Mouse (Mus musculus) lung, postnatal 14 days (tissue): ENCODE results near the gene Dab1.

Experiments
- DNase-seq: peaks from one replicate; pipeline ENCODE4 v3.0.0; 2021

The Dab1 gene

DNA sequence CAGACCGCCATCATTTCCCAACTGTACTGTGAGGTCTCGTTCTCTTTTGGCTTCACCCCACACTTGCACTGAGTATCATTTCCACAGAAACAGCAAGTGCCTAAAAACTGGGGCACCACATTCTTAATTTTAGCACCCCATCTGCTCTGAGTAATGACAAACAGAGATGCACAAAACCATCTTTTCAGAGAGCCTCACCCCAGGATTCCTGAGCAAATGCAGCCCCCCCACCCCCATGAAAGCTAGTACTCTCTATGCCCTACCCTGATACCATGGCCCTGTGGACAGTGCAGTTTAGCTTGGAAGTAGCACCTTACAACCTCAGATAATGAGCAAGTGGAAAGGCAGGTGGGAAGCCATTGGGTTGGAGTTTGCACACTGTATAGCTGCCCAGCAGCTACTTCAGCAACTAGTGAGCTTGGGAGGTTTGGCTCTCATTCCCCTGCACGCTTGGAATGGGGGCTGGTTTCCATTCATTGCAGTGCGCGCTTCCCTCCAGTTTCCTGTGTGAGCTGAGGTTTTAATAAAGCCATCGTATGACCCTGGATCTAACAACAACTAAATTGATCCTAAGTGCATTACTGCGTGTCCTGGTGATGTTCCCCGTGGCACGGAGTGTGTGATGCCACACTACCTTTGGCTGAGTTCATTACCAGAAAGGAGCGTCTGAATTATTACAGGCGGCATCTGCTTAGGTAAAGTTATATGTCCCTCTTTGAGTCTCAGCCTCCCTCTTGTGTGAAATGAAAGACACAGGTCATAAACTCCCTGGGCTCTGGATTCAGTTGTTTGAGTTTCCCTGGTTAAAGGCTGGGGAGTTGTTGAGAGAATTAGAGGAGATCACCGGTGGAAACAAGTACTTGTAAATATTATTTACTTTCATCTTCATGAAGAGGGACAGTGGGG, 842.2 kb downstream of the Dab1 start:
- DNase-seq: no peak

DNA sequence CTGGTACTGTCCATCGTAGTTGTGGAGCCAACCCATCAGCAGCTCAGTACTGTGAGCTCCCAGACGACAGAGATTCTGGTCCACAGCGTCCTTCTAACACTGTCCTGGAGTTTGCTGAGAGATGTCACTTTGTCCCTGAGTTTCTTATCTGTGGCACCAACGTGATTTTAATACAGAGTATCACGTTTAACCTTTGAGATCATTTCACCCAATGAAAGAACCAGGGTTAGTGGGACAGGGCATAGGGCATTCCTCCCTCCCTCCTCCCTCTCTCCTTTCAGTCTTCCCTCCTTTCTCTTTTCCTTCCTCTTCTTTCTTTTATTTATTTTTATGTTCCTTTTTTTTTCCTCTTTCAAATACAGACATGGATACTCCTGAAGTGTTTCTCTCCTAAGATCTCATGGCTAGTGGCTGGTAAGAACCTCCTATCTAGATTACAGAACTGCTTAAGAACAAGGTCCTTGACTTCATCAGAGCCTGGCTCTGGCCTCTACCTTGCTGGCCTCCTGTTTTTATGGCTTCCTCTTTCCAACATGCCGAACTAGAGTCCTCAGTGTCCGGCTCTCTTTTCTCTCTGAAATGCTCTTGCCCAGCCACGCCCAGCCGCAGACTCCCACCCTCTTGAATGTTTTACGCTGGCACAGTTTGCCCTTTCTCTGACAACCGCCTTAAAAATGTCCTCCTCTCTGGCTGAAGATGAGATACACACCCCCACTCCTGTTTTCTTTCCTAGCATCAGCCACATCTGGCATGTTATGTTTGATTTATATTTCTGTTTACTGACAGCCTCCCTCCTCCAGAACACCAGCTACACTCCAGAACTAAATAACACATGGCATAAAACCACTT, 844.0 kb downstream of the Dab1 start:
- DNase-seq: no peak

DNA sequence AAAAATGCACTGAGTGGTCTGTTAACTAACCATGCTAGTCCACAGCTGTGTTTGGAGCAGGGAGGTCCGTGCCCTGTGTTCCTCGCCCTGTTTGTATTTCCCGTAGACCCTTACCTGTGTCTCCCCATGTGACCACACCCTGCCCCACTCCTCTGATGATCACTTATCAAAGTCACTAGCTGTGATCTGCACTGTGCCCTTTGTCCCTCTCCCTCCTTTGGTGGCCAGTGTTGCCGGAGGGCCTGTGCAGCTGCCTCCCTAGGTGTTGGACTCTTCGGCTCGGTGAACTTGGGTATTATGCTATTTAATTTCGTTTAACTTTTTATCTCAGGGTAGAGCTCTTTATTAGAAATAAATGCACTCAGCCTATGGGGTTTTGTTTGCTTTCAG, 844.6 kb downstream of the Dab1 start:
- no peak for DNase-seq

DNA sequence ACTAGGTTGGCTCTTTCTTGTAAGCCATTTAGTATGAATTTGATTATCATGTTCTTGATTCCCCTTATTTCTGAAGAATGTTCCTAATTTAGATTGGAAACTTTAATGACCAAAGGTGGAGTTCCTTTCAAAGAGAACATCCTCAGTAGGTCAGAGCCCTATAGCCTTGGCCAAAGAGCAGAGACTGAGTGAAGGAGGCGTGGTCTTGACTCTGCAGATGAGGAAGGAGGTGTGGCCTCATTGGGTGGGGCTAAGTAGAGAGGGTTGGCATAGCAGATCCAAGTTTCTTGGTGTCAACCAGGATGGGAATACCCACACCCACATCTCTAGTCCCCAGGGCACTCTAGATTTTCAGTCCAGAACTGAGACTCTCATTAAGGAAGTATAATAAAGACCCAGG, 846.4 kb downstream of the Dab1 start:
- DNase-seq: no peak

DNA sequence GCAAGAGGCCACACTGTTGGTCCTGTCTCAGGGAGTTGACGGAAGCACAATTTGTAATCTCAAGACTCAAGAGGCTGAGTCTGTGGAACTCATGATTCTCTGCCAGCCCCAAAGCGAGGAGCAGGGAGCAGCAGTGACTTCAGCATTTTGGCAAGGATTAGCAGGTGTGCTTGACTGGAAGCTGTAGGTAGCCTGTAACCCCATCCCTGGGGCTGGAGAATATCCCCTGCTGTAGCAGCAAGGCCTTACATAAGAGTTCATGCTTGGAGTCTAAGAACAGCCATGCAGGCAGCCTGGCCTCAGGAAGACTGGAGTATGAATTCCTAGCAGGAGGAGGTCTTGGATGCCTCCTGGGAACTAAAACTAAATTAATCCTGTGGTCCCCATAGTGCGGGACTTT, 849.5 kb downstream of the Dab1 start:
- DNase-seq: no peak

DNA sequence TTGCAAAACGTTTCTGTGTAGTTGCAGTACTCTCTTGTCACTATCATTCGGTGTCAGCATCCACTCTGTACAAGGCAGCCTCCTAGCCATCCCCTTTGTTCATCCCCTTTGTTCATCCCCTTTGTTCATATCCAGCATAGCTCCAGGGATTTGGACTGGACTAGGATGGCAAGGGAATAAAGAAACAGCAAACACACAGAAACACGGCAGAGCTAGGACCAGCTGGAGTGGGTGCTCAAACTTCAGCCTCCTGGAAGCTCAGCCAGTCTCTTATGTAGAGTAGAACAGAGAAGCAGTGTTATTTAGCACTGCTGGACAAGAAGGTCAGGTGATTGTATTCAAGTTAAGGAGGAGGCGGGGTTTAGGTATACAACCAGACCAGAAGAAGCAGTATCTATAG, 853.8 kb downstream of the Dab1 start:
- DNase-seq: no peak

DNA sequence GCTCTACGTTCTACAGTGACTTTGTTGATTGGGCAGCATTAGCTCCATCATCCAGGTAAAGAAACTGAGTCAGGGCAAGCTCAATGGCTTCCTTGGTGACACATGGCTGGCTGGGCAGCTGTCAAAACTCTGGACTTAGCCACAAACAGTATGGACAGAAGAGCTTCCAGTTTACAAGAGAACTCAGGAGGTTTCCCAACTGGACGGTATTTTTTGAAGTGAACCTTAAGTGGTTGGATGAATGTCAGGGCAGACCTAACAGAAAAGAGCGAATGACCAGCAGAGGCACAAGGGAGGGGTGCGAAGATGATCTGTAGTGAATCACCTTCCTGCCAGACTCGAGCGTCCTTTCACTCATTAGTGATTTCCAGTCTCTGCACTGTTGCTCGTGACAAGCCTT, 857.7 kb downstream of the Dab1 start:
- no peak for DNase-seq

DNA sequence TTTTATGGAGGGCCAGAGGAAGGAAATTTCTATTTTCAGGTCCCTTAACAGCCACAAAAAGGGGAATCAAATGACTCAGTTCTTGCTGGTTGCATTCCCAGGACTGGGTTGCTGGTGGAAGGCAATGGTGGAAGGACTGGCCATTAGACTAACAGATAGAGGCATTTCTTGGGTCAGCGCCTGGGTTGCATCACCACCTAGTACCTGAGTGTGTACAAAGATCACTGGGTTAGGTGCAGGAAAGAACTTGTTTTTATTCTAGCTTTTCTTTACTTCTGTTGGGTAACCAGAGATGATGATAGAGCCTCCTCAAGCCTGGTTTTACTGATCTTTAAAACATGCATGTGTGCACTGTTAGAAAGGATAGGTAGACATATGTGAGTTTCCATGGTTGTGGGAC, 864.8 kb downstream of the Dab1 start:
- no peak for DNase-seq

DNA sequence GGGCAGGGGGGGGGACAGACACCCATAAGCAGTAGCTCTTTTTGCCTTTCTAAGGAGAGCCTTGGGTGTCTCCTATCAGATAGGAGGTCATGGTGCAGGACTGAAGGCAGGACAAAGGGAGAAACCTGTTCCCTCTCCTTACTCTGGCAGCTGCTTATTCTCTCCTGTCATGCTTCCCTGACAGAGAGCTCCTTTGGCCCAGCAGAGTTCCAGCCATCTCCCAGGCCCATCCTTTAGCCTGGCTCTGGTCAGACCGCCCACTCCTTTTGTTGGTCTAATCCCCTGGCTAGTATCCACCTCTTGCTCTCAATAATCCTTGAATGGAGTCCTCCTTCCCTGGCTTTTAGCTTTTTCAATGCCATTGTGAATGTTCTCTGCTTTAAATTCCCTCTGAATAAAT, 878.1 kb downstream of the Dab1 start:
- DNase-seq: no peak

DNA sequence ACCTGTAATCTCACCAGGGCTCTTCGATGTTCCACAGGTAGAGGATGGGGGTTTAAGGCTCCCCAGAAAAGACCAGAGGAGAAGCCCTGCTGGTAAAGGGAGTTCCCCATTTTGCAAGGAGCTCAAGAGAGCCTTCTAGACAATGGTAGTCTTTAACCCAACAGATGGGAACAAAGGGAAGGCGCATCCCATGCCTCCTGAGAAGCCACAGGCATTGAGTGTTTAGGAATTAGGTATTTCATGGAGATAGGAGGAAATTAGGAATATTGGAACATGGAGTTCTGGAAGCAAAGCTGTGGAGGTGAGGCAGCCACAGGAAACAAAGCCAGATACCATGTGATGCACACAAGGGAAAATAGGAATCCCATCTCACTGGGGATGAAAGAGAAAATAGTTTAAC, 881.0 kb downstream of the Dab1 start:
- no peak for DNase-seq

DNA sequence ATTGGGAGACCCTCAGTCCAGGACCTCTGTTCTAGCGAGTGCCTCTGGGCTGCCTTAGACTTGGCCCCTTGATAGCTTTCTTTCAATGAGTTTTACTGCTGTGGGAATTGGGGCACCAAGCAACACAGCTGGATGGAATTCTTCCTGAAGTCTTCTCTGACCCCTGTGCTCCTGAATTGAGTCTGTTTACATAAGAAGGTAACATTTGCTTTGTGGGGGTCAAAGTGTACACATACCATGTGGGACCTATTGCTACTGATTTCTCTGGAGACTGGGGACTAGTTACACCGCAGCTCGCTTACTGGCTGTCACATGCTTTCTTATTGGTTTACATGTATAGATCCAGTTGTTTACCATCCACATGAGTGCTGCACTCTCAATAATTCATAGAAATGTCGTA, 881.5 kb downstream of the Dab1 start:
- DNase-seq: no peak

DNA sequence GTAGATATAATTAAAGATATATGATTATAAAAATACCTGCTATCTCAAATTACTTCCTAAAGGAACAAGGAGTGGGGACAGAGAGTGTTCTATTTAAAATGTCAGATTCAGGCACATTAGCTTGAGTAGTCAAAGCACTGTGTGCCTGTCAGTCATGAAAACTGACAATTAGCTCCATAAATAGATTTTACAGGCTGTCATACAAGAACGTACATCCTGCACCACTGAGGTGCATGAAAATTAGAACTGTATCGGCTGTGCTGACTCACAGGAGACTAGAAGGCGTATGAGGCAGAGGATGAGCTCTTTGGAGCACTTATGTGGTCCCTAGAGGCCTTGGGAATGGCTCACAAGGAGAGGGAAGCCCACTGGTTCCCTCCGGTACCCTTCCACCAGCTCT, 882.1 kb downstream of the Dab1 start:
- DNase-seq: no peak

DNA sequence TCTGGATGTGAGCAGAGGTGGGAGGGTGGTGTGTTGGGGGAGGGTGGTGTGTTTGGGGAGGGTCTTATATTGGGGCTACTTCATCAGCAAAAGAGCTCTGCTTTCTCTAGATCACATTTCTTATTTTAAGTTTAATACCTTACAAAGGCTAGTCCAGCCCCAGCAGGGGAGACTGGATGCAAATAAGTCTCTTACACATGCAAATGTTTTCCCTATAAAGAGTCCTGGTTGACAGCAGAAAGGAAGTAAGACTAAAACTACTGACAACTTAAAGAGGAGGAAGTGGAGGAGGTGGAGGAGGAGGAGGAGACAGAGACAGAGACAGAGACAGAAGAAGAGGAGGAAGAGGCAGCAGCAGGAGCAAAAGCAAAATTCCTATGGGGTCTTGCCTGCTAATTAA, 885.8 kb downstream of the Dab1 start:
- DNase-seq: no peak

DNA sequence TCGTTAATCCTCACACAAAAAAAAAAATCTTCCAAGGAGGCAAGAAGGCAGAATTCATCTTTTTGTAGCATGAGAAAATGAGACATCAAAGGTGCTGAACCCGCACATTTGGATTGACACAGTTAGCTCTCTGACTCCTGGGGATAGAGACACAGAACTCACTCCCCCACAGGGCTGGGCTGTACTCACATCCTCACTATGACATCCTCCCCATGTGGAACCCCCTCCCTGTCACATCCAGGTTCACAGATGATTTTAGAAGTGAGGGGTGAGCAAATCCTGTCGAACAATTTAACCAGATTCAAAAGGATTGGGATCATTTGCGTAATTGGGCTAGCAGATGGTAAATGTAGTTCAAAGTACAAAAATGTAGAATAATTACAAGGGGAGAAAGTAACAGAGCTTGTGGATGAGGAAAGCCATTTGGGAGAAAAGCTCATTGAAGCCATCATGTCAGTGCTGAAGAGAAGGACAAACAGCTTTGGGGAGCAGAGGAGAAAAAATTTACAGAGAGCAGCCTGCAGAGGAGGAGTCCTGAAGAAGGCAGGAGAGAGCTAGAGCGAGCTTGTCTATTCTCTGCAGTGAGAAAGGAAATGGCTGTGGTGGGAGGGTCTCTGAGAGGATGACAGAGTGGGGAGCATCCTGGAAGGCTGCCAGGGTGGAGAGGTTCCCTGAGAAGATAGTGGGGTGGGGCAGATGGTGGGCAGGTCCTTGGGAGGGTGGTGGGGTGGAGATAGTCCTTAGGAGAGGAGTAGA, 890.2 kb downstream of the Dab1 start:
- DNase-seq: no peak

DNA sequence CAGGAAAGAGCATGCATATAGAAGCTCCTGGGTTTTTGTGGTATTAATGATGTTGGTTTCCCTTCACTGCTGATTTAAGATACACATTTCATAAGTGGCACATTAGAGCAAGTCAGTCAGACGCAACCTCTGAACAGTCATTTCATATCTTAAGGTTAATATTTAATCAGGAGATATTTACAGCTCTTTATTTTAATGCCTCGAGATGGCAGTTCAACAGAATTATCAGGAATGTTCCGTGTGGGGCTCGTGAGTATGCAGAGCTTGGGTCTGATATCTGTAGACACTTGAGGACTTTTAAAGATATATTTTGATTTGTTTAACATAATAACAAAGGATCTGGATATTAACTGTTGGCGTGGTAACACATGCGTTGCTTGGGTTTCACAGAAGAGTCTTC, 892.7 kb downstream of the Dab1 start:
- DNase-seq: no peak

DNA sequence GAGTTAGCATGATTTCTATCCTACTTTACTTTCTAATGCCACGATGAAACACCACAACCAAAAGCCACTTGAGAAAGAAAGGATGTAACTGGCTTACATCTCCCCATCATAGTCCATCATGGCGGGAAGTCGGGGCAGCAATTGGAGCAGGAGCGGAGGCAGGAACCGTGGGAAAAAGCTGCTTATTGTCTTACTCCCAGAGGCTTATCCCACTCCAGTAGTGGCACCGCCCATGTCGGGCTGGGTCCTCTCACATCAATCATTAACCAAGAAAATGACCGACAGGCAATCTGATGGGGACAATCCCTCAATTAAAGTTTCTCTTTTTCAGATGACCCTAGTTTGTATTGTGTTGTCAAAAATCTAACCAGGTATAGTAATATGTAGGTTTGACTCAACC, 893.4 kb downstream of the Dab1 start:
- DNase-seq: no peak

DNA sequence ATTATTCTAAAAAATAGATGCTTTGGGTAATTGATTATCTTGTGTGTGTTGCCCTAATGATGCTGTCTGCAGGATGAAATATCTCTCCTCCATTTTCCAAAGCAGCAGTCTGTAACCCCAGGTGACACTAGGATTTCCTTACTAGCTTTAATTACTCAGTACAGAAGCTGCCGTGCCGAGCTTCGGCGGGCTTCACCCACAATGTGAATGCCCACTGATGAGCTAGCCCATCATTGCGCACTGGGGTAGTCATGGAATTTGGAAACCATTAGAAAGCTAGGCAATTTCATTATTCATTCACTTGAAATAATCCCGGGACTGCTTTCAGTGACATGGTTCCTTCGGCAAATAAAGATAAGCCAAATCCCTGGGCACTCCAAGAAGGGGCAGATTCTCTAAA, 894.5 kb downstream of the Dab1 start:
- no peak for DNase-seq

DNA sequence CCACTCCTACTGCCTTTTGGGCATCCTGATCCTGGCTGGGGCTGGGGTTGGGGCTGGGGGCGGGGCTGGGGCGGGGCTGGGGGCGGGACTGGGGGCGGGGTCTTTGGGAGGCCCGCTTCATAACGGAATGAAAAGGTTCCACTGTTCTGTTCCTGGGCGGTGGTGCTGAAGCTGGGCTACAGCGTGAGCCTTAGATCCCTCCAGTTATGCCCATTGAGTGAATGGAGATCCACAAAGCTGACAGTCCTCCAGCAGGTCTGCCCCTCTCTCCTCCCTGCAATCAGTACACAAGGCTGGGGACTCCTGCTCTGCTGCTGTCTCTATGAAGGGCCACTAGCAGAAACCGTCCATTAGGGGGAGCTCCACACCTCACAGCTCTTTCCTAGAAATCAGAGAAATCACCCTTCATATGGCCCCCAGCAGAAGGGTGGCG, 895.4 kb downstream of the Dab1 start:
- peak; percentile 32 for DNase-seq

DNA sequence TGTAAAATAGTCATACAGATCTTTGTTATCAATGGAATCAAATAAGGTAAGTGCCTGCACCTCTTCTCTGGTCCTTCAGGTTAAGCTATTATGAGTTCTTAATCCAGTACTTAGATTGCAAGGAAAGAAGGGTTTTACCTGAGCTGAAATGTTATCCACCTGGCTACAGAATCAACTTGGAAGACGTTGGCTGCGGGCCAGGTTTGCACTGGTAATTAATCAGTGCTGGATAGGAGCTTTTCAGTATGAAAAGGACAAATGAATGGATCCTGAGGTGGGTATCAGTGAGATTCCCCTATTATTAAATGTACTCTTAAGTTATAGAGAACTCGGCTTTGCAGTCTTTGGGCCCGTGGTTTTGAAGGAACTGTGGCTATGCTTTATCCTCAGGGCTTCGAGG, 896.5 kb downstream of the Dab1 start:
- no peak for DNase-seq

DNA sequence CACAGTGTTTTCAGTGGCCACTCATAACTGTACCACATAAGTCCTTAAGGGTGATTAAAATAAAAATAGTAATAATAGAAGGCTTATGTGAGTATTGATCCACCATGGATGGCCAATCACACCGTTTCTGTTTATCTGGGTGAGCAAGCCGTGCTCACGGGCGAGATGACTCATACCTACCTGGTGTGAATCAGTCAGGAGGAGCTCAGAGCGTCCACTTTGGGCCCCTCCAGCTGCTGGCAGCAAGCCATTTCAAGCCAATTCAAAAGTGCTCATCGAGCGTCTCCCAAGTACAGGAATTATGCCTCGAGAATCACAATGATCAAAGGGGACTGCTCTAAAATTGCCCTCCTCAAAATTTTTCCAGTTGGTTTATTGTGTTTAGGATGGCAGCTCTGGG, 903.2 kb downstream of the Dab1 start:
- DNase-seq: peak; percentile 8

DNA sequence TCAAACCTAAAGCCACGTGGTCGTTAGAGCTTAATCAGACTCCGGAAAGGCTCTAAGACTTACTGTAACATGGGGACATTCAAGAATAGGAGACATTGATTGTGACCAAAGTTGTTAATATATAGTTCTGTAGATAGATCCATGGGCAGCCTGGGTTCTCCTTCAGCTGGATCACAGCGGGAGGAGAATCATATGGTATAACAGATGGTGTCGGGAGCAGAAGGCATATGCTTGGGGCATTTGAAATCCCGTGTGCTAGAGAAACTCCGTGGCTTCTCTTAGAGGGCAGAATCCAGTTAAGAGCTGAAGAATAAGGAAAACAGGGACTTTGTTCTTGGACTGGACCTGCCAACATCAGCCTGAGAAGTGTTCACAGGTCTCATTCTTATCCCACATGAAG, 904.6 kb downstream of the Dab1 start:
- DNase-seq: no peak

DNA sequence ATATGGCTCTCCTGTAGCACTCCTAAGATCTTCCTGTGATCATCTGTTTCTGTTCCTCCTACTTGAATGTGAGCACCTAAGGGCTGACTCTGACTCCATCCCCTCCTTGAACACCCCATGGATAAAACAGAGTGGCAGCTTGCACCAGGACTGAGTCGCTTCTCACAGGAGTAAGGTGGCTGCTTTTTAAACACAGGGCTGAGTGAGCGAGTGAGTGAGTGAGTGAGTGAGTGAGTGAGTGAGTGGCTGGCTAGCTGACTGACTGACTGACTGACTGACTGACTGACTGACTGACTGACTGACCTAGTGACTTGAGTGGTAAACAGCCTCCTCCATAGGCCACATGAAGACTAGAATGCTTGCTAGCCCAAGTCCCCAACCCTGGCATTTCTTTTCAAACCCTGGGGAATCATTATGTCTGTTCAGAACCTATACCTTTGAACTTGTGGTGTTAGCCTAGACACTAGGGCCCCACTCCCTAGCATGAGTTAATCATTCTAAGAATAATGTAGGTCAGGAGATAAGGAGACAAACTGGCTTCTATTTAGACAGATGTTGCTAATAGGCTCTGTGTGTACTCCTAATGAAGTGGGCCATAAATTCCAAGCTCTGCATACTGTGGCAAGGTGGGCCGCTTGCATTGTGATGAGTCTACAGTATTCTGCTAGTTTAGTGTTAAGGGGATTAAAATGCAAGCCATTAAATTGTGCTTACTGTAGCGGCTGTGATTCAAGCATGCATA, 910.9 kb downstream of the Dab1 start:
- no peak for DNase-seq

DNA sequence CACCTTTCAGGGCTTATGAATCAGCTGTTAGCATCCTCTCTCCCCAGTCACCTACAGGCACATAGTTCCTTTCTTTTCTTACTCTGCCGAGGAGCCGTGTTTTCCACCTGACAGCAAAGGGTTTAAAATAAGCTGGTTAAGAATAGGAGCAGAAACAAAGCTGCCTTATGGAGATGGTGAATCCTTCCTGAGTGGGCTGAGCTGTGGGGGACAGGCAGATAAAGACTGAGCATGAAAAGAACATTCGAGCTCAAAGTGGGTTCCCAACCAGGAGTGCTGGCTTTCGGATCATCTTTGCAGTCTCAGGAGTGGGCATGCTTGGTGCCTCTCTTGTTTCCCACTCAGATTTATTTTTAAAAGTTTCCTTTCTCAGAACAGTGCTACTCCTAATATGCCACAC, 913.7 kb downstream of the Dab1 start:
- DNase-seq: no peak
